Mouse (Mus musculus): ENCODE results near the gene Wnt7b. TPM values are rescaled to one million over a fixed set of nuclear protein-coding genes. Genes with fewer than 3 reads are reported as not detected.

Wnt7b gene
- polyA plus RNA-seq, 1 experiment from 2014 or later = 33.2 TPM

- Histone ChIP-seq H3K9ac (no peak overlapping the region), H3K9me3 (no peaks in the 10 kb centered on the region), H3K4me1 (peaks cover 7% of the 10 kb centered on the region; the same call in 1 of the 2 replicates), H3K27ac (no peak overlapping the region), H3K36me3 (replicated peaks) (no peaks in the 10 kb centered on the region), H3K27me3 (replicated peaks) (no peaks in the 10 kb centered on the region), H3K4me2 (no peak overlapping the region), H3K4me3 (no peak overlapping the region)
- 25% methylated on average over 18 of the region's 18 CpGs for WGBS
- ATAC-seq (replicated peaks) = peak; percentile 37; the same call in 1 of the 2 replicates
These were observed 17.8 kb upstream of the Wnt7b start for GRCm38 (mm10) chr15:85599887-85600695.

GRCm38 (mm10) chr15:85598984-85599886, 17.0 kb upstream of the Wnt7b start:
- no peak overlapping the region for H3K27ac ChIP-seq
- no peaks in the 10 kb centered on the region for H3K9me3 ChIP-seq
- H3K9ac ChIP-seq = no peak overlapping the region
- H3K36me3 ChIP-seq (replicated peaks) = no peaks in the 10 kb centered on the region
- ATAC-seq (replicated peaks) = no peak
- H3K4me3 ChIP-seq = no peak overlapping the region
- no peak overlapping the region for H3K4me2 ChIP-seq
- WGBS = 54% methylated on average over 17 of the region's 17 CpGs
- H3K4me1 ChIP-seq = peaks cover 7% of the 10 kb centered on the region; the same call in 1 of the 2 replicates
- no peaks in the 10 kb centered on the region for H3K27me3 ChIP-seq (replicated peaks)

GRCm38 (mm10) chr15:85598443-85598842, 16.2 kb upstream of the Wnt7b start:
- WGBS = 74% methylated on average over 5 of the region's 5 CpGs
- no peak for ATAC-seq (replicated peaks)

GRCm38 (mm10) chr15:85597403-85597802, 15.1 kb upstream of the Wnt7b start:
- ATAC-seq (replicated peaks) = no peak

More at GRCm38 (mm10) chr15:85598443-85598842, 16.2 kb upstream of the Wnt7b start:
- Histone ChIP-seq H3K9me3 (no peaks in the 10 kb centered on the region), H3K27ac (no peak overlapping the region), H3K4me3 (no peak overlapping the region), H3K4me1 (peaks cover 7% of the 10 kb centered on the region; the same call in 1 of the 2 replicates), H3K27me3 (replicated peaks) (no peaks in the 10 kb centered on the region), H3K9ac (no peak overlapping the region), H3K4me2 (no peak overlapping the region), H3K36me3 (replicated peaks) (no peaks in the 10 kb centered on the region)

GRCm38 (mm10) chr15:85592674-85593073, 10.4 kb upstream of the Wnt7b start:
- Histone ChIP-seq H3K9me3 (no peaks in the 10 kb centered on the region), H3K36me3 (replicated peaks) (no peaks in the 10 kb centered on the region), H3K27me3 (replicated peaks) (no peaks in the 10 kb centered on the region), H3K4me3 (no peak overlapping the region), H3K9ac (no peak overlapping the region), H3K27ac (no peak overlapping the region), H3K4me2 (no peak overlapping the region), H3K4me1 (no peaks in the 10 kb centered on the region)
- WGBS = 85% methylated on average over 4 of the region's 4 CpGs
- no peak for ATAC-seq (replicated peaks)

More at GRCm38 (mm10) chr15:85597403-85597802, 15.1 kb upstream of the Wnt7b start:
- no peak overlapping the region for H3K4me3 ChIP-seq
- H3K9me3 ChIP-seq = no peaks in the 10 kb centered on the region
- H3K4me2 ChIP-seq = no peak overlapping the region
- no peak overlapping the region for H3K27ac ChIP-seq
- no peaks in the 10 kb centered on the region for H3K36me3 ChIP-seq (replicated peaks)
- H3K9ac ChIP-seq = no peak overlapping the region
- 64% methylated on average over 3 of the region's 3 CpGs for WGBS
- peaks cover 7% of the 10 kb centered on the region; the same call in 1 of the 2 replicates for H3K4me1 ChIP-seq
- H3K27me3 ChIP-seq (replicated peaks) = no peaks in the 10 kb centered on the region

GRCm38 (mm10) chr15:85590831-85591230, 8.6 kb upstream of the Wnt7b start:
- no peak for ATAC-seq (replicated peaks)
- H3K36me3 ChIP-seq (replicated peaks) = no peaks in the 10 kb centered on the region
- no peaks in the 10 kb centered on the region for H3K27me3 ChIP-seq (replicated peaks)
- no peaks in the 10 kb centered on the region for H3K9me3 ChIP-seq
- H3K4me3 ChIP-seq = no peak overlapping the region
- no peak overlapping the region for H3K9ac ChIP-seq
- no peaks in the 10 kb centered on the region for H3K4me1 ChIP-seq
- no peak overlapping the region for H3K27ac ChIP-seq
- WGBS = 91% methylated on average over 10 of the region's 10 CpGs
- H3K4me2 ChIP-seq = no peak overlapping the region

GRCm38 (mm10) chr15:85583504-85583903, 1.2 kb upstream of the Wnt7b start:
- Histone ChIP-seq H3K4me1 (peaks cover 33% of the 10 kb centered on the region), H3K27me3 (replicated peaks) (peaks cover 42% of the 10 kb centered on the region), H3K9ac (no peak overlapping the region), H3K4me3 (no peak overlapping the region), H3K9me3 (no peaks in the 10 kb centered on the region), H3K27ac (no peak overlapping the region), H3K36me3 (replicated peaks) (no peaks in the 10 kb centered on the region), H3K4me2 (no peak overlapping the region)
- ATAC-seq (replicated peaks) = peak; percentile 81
- 5% methylated on average over 11 of the region's 11 CpGs for WGBS

GRCm38 (mm10) chr15:85583024-85583423, 751 bp upstream of the Wnt7b start:
- no peaks in the 10 kb centered on the region for H3K36me3 ChIP-seq (replicated peaks)
- no peaks in the 10 kb centered on the region for H3K9me3 ChIP-seq
- H3K4me1 ChIP-seq = peaks cover 36% of the 10 kb centered on the region
- no peak overlapping the region for H3K27ac ChIP-seq
- peaks cover 44% of the 10 kb centered on the region for H3K27me3 ChIP-seq (replicated peaks)
- H3K4me2 ChIP-seq = peak overlapping the region; percentile 100
- no peak overlapping the region for H3K9ac ChIP-seq
- H3K4me3 ChIP-seq = peak overlapping the region; percentile 62; the same call in 1 of the 2 replicates
- ATAC-seq (replicated peaks) = peak; percentile 91
- 0% methylated on average over 8 of the region's 8 CpGs for WGBS

- peak overlapping the region; percentile 61 for H3K27ac ChIP-seq
- H3K4me3 ChIP-seq = peak overlapping the region; percentile 62
- peak overlapping the region; percentile 100 for H3K4me2 ChIP-seq
- 0% methylated on average over 57 of the region's 67 CpGs for WGBS
- H3K36me3 ChIP-seq (replicated peaks) = no peaks in the 10 kb centered on the region
- H3K4me1 ChIP-seq = peaks cover 50% of the 10 kb centered on the region
- H3K9me3 ChIP-seq = no peaks in the 10 kb centered on the region
- H3K9ac ChIP-seq = peak overlapping the region; percentile 50
- no peak for ATAC-seq (replicated peaks)
- H3K27me3 ChIP-seq (replicated peaks) = peaks cover 59% of the 10 kb centered on the region
These were observed 659 bp downstream of the Wnt7b start for GRCm38 (mm10) chr15:85581563-85582064.

GRCm38 (mm10) chr15:85580934-85581562, 1.2 kb downstream of the Wnt7b start:
- Histone ChIP-seq H3K36me3 (replicated peaks) (no peaks in the 10 kb centered on the region), H3K27me3 (replicated peaks) (peaks cover 61% of the 10 kb centered on the region), H3K4me3 (peak overlapping the region; percentile 62), H3K4me2 (peak overlapping the region; percentile 100), H3K9ac (peak overlapping the region; percentile 50), H3K4me1 (peaks cover 56% of the 10 kb centered on the region), H3K27ac (peak overlapping the region; percentile 61), H3K9me3 (no peaks in the 10 kb centered on the region)
- ATAC-seq (replicated peaks) = no peak
- WGBS = under 1% methylated on average over 49 of the region's 66 CpGs

GRCm38 (mm10) chr15:85580483-85580882, 1.8 kb downstream of the Wnt7b start:
- Histone ChIP-seq H3K4me1 (peaks cover 59% of the 10 kb centered on the region), H3K4me3 (peak overlapping the region; percentile 62), H3K27me3 (replicated peaks) (peaks cover 65% of the 10 kb centered on the region), H3K9ac (peak overlapping the region; percentile 50), H3K36me3 (replicated peaks) (no peaks in the 10 kb centered on the region), H3K9me3 (no peaks in the 10 kb centered on the region), H3K4me2 (peak overlapping the region; percentile 100), H3K27ac (0 out of 2 replicates have a peak overlapping the region, but pooled peaks have one; percentile 45)
- ATAC-seq (replicated peaks) = no peak
- 1% methylated on average over 42 of the region's 47 CpGs for WGBS

Measured in midbrain, embryonic 15.5 days (tissue).